Mouse (Mus musculus): Measurements from ENCODE around the gene Gm10439.
"Not testable (repeated sequence)": the region's sequence is repeated elsewhere in the genome, so short reads cannot be mapped to it uniquely, and the experiment has no call there.

The Gm10439 gene

GRCm38 (mm10) chrX:149594270-149594669, at the start of gene Gm10439:
Gm10439 (plus strand) TSS chrX:149594570.
- not testable (repeated sequence) for DNase-seq
